Mouse (Mus musculus): ENCODE measurements around the gene Zfp536. TPM values are rescaled to one million over a fixed set of nuclear protein-coding genes. Genes with fewer than 3 reads are reported as not detected.
"Not testable (repeated sequence)": the region's sequence is repeated elsewhere in the genome, so short reads cannot be mapped to it uniquely, and the experiment has no call there.

The Zfp536 gene
- polyA plus RNA-seq, 1 experiment, result 0.13 TPM

- TF ChIP-seq CTCF (IDR thresholded peaks at IDR 0.05; ENCODE audit: extremely low read depth, insufficient read depth, insufficient read length, insufficient replicate concordance) (no peak), POLR2A (IDR thresholded peaks at IDR 0.05; ENCODE audit: low read depth, low read length) (no peak)
- 87% methylated on average over 6 of the region's 6 CpGs for WGBS
- Histone ChIP-seq H3K27ac (ENCODE audit: insufficient read depth, low read length) (no peak overlapping the region), H3K36me3 (ENCODE audit: control insufficient read depth, insufficient read depth, low read length) (no peaks in the 10 kb centered on the region), H3K4me1 (ENCODE audit: control insufficient read depth, insufficient read depth, insufficient read length) (no peaks in the 10 kb centered on the region), H3K27me3 (ENCODE audit: control insufficient read depth, insufficient read depth, low read length) (no peaks in the 10 kb centered on the region), H3K4me3 (ENCODE audit: extremely low read depth, insufficient read depth, insufficient read length) (no peak overlapping the region)
- no peak for DNase-seq (ENCODE audit: low read depth in 1 of 2, low spot score in 2 of 2)
Measured at GRCm38 (mm10) chr7:37607906-37608305, 165.5 kb downstream of the Zfp536 start.

DNA sequence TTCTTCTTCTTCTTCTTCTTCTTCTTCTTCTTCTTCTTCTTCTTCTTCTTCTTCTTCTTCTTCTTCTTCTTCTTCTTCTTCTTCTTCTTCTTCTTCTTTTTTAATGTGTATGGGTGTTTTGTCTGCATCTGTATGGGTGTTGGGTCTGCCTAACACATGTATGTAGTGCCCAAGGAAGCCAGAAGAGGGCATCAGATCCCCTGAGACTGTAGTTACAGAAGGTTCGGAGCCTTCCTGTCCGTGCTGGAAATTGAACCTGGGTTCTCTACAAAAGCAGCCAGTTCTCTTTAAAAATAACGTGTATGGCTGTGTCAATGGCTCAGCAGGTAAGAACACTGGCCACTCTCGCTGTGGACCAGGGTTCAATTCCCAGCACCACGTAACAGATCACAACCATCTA is 167.0 kb downstream of the Zfp536 start:
- Histone ChIP-seq H3K4me3 (ENCODE audit: extremely low read depth, insufficient read depth, insufficient read length) (no peak overlapping the region), H3K27ac (ENCODE audit: insufficient read depth, low read length) (no peak overlapping the region), H3K4me1 (ENCODE audit: control insufficient read depth, insufficient read depth, insufficient read length) (no peaks in the 10 kb centered on the region), H3K27me3 (ENCODE audit: control insufficient read depth, insufficient read depth, low read length) (no peaks in the 10 kb centered on the region), H3K36me3 (ENCODE audit: control insufficient read depth, insufficient read depth, low read length) (no peaks in the 10 kb centered on the region)
- no peak for TF ChIP-seq CTCF (IDR thresholded peaks at IDR 0.05; ENCODE audit: extremely low read depth, insufficient read depth, insufficient read length, insufficient replicate concordance)
- no peak for DNase-seq (ENCODE audit: low read depth in 1 of 2, low spot score in 2 of 2)
- WGBS, result 87% methylated on average over 5 of the region's 5 CpGs

GRCm38 (mm10) chr7:37603525-37603909 is 169.9 kb downstream of the Zfp536 start:
- H3K27me3 ChIP-seq (ENCODE audit: control insufficient read depth, insufficient read depth, low read length); H3K4me3 ChIP-seq (ENCODE audit: extremely low read depth, insufficient read depth, insufficient read length); H3K27ac ChIP-seq (ENCODE audit: insufficient read depth, low read length); H3K4me1 ChIP-seq (ENCODE audit: control insufficient read depth, insufficient read depth, insufficient read length); DNase-seq (ENCODE audit: low read depth in 1 of 2, low spot score in 2 of 2); H3K36me3 ChIP-seq (ENCODE audit: control insufficient read depth, insufficient read depth, low read length): not testable (repeated sequence)

DNA sequence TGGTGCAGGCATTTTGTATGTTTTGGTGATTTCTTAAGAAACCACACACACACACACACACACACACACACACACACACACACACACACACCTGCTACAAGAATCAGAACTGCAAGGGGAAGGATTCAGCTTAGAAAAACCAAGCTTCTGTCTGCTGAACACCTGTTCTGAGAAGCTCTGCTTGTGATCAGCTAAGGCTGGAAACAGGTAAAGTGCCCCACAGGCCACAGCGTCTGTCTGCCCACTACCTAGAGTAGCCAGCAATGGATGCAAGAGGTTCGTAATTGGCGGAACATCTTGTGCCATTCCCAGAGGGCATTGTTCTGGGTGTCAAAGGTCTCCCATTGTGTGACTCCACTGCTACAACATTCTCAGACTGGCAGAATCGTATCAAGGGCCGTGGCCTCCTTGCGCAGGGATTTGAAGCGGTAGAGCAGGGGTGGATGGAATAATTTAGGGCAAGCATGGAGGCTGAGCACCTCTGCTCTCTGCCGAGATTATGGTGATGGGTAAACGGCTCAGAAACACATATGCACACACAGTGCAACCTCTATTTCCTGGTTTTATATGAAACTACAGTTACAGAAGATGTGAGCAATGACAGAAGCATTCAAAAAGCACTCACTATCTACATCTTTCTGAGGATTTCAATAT is 170.4 kb downstream of the Zfp536 start:
- Histone ChIP-seq H3K27me3 (ENCODE audit: control insufficient read depth, insufficient read depth, low read length) (no peaks in the 10 kb centered on the region), H3K4me3 (ENCODE audit: extremely low read depth, insufficient read depth, insufficient read length) (no peak overlapping the region), H3K27ac (ENCODE audit: insufficient read depth, low read length) (no peak overlapping the region), H3K36me3 (ENCODE audit: control insufficient read depth, insufficient read depth, low read length) (no peaks in the 10 kb centered on the region), H3K4me1 (ENCODE audit: control insufficient read depth, insufficient read depth, insufficient read length) (no peaks in the 10 kb centered on the region)
- TF ChIP-seq POLR2A (IDR thresholded peaks at IDR 0.05; ENCODE audit: low read depth, low read length) (no peak), CTCF (IDR thresholded peaks at IDR 0.05; ENCODE audit: extremely low read depth, insufficient read depth, insufficient read length, insufficient replicate concordance) (no peak)
- no peak for DNase-seq (ENCODE audit: low read depth in 1 of 2, low spot score in 2 of 2)
- 83% methylated on average over 9 of the region's 9 CpGs for WGBS

DNA sequence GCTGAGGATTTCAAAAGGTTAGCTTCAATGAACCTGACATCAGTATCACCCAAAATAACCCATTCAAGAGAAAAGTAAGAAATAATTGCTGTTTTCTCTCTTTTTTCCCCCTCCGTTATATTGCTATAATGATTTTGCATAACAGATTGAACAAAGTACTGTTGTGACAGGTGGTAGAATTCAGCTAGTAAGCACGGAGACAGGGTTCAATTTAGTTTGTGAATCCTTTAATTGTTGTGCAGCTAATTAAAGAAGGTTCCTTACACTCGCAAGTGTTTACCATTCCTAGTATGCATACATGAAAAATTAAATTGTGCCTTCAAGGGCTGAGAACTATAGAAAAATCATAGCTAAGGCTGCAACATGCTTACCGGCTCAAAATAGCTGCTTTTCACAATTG is 173.1 kb downstream of the Zfp536 start:
- Histone ChIP-seq H3K27ac (ENCODE audit: insufficient read depth, low read length) (no peak overlapping the region), H3K27me3 (ENCODE audit: control insufficient read depth, insufficient read depth, low read length) (no peaks in the 10 kb centered on the region), H3K36me3 (ENCODE audit: control insufficient read depth, insufficient read depth, low read length) (no peaks in the 10 kb centered on the region), H3K4me1 (ENCODE audit: control insufficient read depth, insufficient read depth, insufficient read length) (no peaks in the 10 kb centered on the region), H3K4me3 (ENCODE audit: extremely low read depth, insufficient read depth, insufficient read length) (no peak overlapping the region)
- DNase-seq (ENCODE audit: low read depth in 1 of 2, low spot score in 2 of 2), result no peak
- 85% methylated on average over 4 of the region's 4 CpGs for WGBS
- TF ChIP-seq CTCF (IDR thresholded peaks at IDR 0.05; ENCODE audit: extremely low read depth, insufficient read depth, insufficient read length, insufficient replicate concordance) (no peak), POLR2A (IDR thresholded peaks at IDR 0.05; ENCODE audit: low read depth, low read length) (no peak)

DNA sequence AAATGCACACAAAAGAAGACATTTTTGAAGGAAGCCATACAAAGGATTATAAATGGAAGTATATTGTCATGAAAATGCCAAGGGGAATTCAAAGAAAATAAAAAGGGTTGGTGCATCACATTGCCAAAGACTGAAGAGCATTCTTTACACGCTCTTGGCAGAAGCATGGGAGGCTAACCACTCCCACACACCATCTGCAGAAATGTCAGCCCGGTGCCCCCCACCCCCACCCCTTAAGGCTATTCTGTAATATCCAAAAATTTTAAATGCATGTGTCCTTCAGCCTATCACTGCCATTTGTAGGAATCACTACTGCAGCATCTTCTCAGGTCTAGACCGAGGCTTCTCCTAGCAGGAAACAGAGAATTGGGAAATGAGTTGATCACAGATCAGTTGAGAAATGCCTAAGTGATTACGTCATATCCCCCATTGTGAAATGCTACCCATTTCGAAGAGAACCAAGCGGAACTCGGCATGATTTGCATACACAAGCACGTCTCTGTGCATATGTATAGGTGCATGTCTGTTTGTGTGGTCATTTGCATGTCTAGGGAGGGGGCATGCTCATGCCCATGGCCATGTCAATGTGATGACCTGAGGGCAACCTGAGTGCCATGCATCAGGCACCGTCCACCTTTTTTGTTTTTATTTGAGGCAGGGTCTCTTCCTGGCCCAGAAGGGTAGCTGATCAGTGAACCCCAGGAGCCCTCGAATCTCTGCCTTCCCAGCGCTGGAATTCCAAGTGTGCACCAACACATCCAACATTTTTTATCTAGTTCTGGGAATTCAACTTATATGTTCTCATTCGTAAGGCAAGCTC is 179.0 kb downstream of the Zfp536 start:
- Histone ChIP-seq H3K27ac (ENCODE audit: insufficient read depth, low read length) (no peak overlapping the region), H3K36me3 (ENCODE audit: control insufficient read depth, insufficient read depth, low read length) (no peaks in the 10 kb centered on the region), H3K27me3 (ENCODE audit: control insufficient read depth, insufficient read depth, low read length) (no peaks in the 10 kb centered on the region), H3K4me1 (ENCODE audit: control insufficient read depth, insufficient read depth, insufficient read length) (no peaks in the 10 kb centered on the region), H3K4me3 (ENCODE audit: extremely low read depth, insufficient read depth, insufficient read length) (no peak overlapping the region)
- 74% methylated on average over 12 of the region's 12 CpGs for WGBS
- no peak for DNase-seq (ENCODE audit: low read depth in 1 of 2, low spot score in 2 of 2)
- TF ChIP-seq CTCF (IDR thresholded peaks at IDR 0.05; ENCODE audit: extremely low read depth, insufficient read depth, insufficient read length, insufficient replicate concordance) (no peak), POLR2A (IDR thresholded peaks at IDR 0.05; ENCODE audit: low read depth, low read length) (no peak)

DNA sequence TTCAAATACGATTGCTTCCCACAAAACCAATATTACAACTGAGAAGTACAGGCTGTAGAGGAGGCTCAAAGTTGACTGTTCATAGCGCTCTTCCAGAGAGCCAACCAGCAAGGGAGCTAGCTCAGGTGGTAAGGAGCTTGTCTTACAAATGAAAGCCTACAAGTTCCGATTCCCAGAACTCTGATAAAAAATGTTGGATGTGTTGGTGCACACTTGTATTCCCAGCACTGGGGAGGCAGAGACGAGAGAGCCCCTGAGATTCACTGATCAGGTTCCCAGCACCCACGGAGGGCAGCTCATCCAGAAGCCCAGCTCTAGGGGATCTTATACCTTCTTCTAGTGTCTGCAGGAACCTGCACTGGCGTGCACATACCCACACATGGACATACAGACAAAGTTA is 179.9 kb downstream of the Zfp536 start:
- Histone ChIP-seq H3K27ac (ENCODE audit: insufficient read depth, low read length) (no peak overlapping the region), H3K4me1 (ENCODE audit: control insufficient read depth, insufficient read depth, insufficient read length) (no peaks in the 10 kb centered on the region), H3K4me3 (ENCODE audit: extremely low read depth, insufficient read depth, insufficient read length) (no peak overlapping the region), H3K27me3 (ENCODE audit: control insufficient read depth, insufficient read depth, low read length) (no peaks in the 10 kb centered on the region), H3K36me3 (ENCODE audit: control insufficient read depth, insufficient read depth, low read length) (no peaks in the 10 kb centered on the region)
- no peak for DNase-seq (ENCODE audit: low read depth in 1 of 2, low spot score in 2 of 2)
- TF ChIP-seq CTCF (IDR thresholded peaks at IDR 0.05; ENCODE audit: extremely low read depth, insufficient read depth, insufficient read length, insufficient replicate concordance), result no peak
- TF ChIP-seq POLR2A (IDR thresholded peaks at IDR 0.05; ENCODE audit: low read depth, low read length), result no peak
- WGBS, result 88% methylated on average over 6 of the region's 6 CpGs
